ENCODE assay signal across 8 mouse cellular contexts in genomic region chr11:97995564-97996288, GRCm38 (mm10). TPM values are rescaled to one million over a fixed set of nuclear protein-coding genes. Genes with fewer than 3 reads are reported as not detected.
A peak's percentile ranks its signal among the peaks of the same experiment; 100 is the strongest.
DNase-seq lines count a peak whose midpoint lies in the region; ATAC-seq and TF ChIP-seq lines count a peak whose summit lies in the region.

Gene Arl5c, minus strand, starts transcription at chr11:97996181.

- peak within 1 kb of the TSS; percentile 63 for H3K9ac ChIP-seq in kidney, embryonic 16.5 days (replicated peaks; ENCODE audit: low read length)

- under 1% methylated on average over 26 of the region's 26 CpGs for WGBS in kidney, embryonic 16.5 days

- TF ChIP-seq CTCF in bone marrow macrophage, adult 2 months (IDR thresholded peaks at IDR 0.05; ENCODE audit: low read depth, low read length), result no peak; the same call in 1 of the 2 replicates

- no peak for TF ChIP-seq POLR2A in bone marrow macrophage, adult 2 months (IDR thresholded peaks at IDR 0.05; ENCODE audit: borderline replicate concordance, low read depth, low read length)

- DNase-seq in cerebellum, postnatal 25 days, result peak; percentile 29 to 47
- DNase-seq in spleen, postnatal 14 days (ENCODE audit: low spot score in 2 of 2), result peak; percentile 30 to 57
- no peak for DNase-seq in urinary bladder, postnatal 14 days (ENCODE audit: low spot score)

- 0 out of 2 replicates have a peak, but pooled peaks cover 3% of the 10 kb centered on the region for H3K27me3 ChIP-seq in kidney, embryonic 16.5 days (ENCODE audit: insufficient read depth, low read length)

- peak within 1 kb of the TSS; percentile 76 for H3K4me3 ChIP-seq in bone marrow macrophage, adult 2 months (ENCODE audit: insufficient read depth, low read length)
- peak within 1 kb of the TSS; percentile 58 for H3K4me3 ChIP-seq in kidney, embryonic 16.5 days (ENCODE audit: low read length)

- no peaks in the 10 kb centered on the region for H3K36me3 ChIP-seq in kidney, embryonic 16.5 days (ENCODE audit: insufficient read depth, low read length)

- peak within 1 kb of the TSS; percentile 92 for H3K4me2 ChIP-seq in kidney, embryonic 16.5 days (replicated peaks; ENCODE audit: low read depth, low read length)

- peak within 1 kb of the TSS; percentile 85 for H3K27ac ChIP-seq in bone marrow macrophage, adult 2 months (ENCODE audit: insufficient read depth, low read depth, low read length)
- H3K27ac ChIP-seq in kidney, embryonic 16.5 days (ENCODE audit: low read length), result 0 out of 2 replicates have a peak within 1 kb of the TSS, but pooled peaks have one; percentile 1

- H3K4me1 ChIP-seq in bone marrow macrophage, adult 2 months (ENCODE audit: control insufficient read depth, insufficient read depth, low read length), result peaks cover 49% of the 10 kb centered on the region
- peaks cover 20% of the 10 kb centered on the region for H3K4me1 ChIP-seq in kidney, embryonic 16.5 days (ENCODE audit: insufficient read depth, low read length)

- ATAC-seq in cerebellum, adult (ENCODE audit: insufficient number of reproducible peaks, low FRiP score, low TSS enrichment), result no peak
- peak; percentile 67 for ATAC-seq in granulocyte monocyte progenitor cell, adult 5-6 weeks (replicated peaks; ENCODE audit: poor library complexity, severe bottlenecking)
- peak; percentile 62 for ATAC-seq in kidney, embryonic 16.5 days (ENCODE audit: low FRiP score, low TSS enrichment)
- ATAC-seq in megakaryocyte, adult 5-6 weeks (ENCODE audit: poor library complexity, severe bottlenecking), result peak; percentile 58

- no peaks in the 10 kb centered on the region for H3K9me3 ChIP-seq in kidney, embryonic 16.5 days (ENCODE audit: low read length)

RNA-seq across cellular contexts. Expression of gene Arl5c, which starts in this region (rescaled TPM):
- polyA plus RNA-seq in bone marrow macrophage, adult 2 months (2012; ENCODE audit: insufficient read depth, insufficient read length, missing spikeins), result 128 and 134 TPM in 2 replicates
- 11.0 and 15.7 TPM in 2 replicates for total RNA-seq in granulocyte monocyte progenitor cell, adult 5-6 weeks (2014; fragmentation: Nextera tagmentation)
- total RNA-seq in granulocyte monocyte progenitor cell, adult 5-6 weeks (2017), result 2.9 and 6.1 TPM in 2 replicates
- polyA plus RNA-seq in kidney, embryonic 16.5 days (2015; fragmentation: Nextera tagmentation; extraction: Ambion mirVana), result 7.3 and 7.4 TPM in 2 replicates
- 42.9 and 56.3 TPM in 2 replicates for total RNA-seq in megakaryocyte, adult 5-6 weeks (2015)
- 51.2 TPM in 2 replicates for total RNA-seq in megakaryocyte, adult 5-6 weeks (2017)

Comparison
In these comparisons a context has a peak if more than half of its experiments do, and no peak if none do; other contexts are left out.
1. RNA of gene Arl5c (polyA plus RNA-seq): 128 to 134 TPM in bone marrow macrophage, adult 2 months; 7.3 to 7.4 TPM in kidney, embryonic 16.5 days; every median in the first group is over 10 times any median in the second.